In the genomic region with DNA sequence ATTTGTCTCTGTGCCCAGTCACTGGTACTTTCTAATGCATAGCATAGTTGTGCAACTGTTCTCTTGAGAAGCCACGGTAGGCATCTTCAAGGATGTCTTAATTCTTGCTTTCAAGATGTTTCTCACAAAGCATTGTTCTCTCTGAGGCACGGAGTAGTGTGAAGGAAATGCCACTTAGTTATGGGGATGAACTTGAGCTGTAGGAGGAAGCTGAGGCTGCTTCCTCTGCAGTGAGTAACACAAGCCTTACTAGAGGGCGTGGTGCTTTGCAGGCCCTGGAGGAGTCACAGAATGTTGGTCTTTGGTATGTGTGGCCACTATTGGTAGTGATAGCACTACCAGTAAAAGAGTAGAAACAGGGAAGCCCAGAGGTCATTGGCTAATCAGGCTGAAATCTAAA, we compare ENCODE assay signal across 12 mouse cellular contexts. TPM values are rescaled to one million over a fixed set of nuclear protein-coding genes. Genes with fewer than 3 reads are reported as not detected.
DNase-seq lines count a peak whose midpoint lies in the region; ATAC-seq and TF ChIP-seq lines count a peak whose summit lies in the region.
"Had no signal": no experiment of that assay in that cellular context is flagged by ENCODE, and none has a peak within 500 bp of the region (broad histone marks: within the 10 kb centered on the region; RNA-seq: fewer than 3 reads in every experiment).

No protein-coding gene starts in this region.

- no peak for TF ChIP-seq EP300 in lung, postnatal 0 days (IDR thresholded peaks at IDR 0.05)

- no peak for TF ChIP-seq CTCF in kidney, adult 2 months (conservative IDR thresholded peaks at IDR 0.05; ENCODE audit: insufficient read depth, insufficient read length, low read depth, low read length)
- TF ChIP-seq CTCF in lung, postnatal 0 days (IDR thresholded peaks at IDR 0.05) = no peak
- TF ChIP-seq CTCF in lung, adult 2 months (IDR thresholded peaks at IDR 0.05; ENCODE audit: insufficient read depth, low read length) = no peak

- H3K27ac ChIP-seq in kidney, adult 2 months (ENCODE audit: insufficient read depth, low read depth, low read length) = peak overlapping the region; percentile 9; the same call in 1 of the 2 replicates
- H3K27ac ChIP-seq in lung, postnatal 0 days (ENCODE audit: low read length) = no peak overlapping the region
- H3K27ac ChIP-seq: hindbrain, embryonic 12.5 days; lung, embryonic 15.5 days; neural tube, embryonic 15.5 days had no signal

- WGBS in kidney, adult 2 months = 71% methylated on average over 3 of the region's 3 CpGs
- whole genome bisulfite sequencing in lung, postnatal 0 days = 31% methylated on average over 3 of the region's 3 CpGs
- WGBS in lung, adult 2 months = 31% methylated on average over 3 of the region's 3 CpGs

- H3K36me3 ChIP-seq in kidney, adult 2 months (ENCODE audit: control insufficient read depth, insufficient read depth, low read length) = no peaks in the 10 kb centered on the region
- no peaks in the 10 kb centered on the region for H3K36me3 ChIP-seq in lung, postnatal 0 days (ENCODE audit: insufficient read depth, low read length)
- H3K36me3 ChIP-seq: hindbrain, embryonic 12.5 days; neural tube, embryonic 15.5 days had no signal

- peak; percentile 60 for ATAC-seq in lung, postnatal 0 days
- ATAC-seq in neutrophil, adult 5-6 weeks (ENCODE audit: extremely low read depth, insufficient number of reproducible peaks, low FRiP score, poor library complexity, severe bottlenecking) = peak; percentile 41; the same call in 1 of the 2 replicates
- ATAC-seq: intestine, embryonic 16.5 days had no signal

- no peaks in the 10 kb centered on the region for H3K9me3 ChIP-seq in lung, postnatal 0 days (ENCODE audit: low read length)
- H3K9me3 ChIP-seq: hindbrain, embryonic 12.5 days; lung, embryonic 15.5 days; neural tube, embryonic 15.5 days had no signal

- no peaks in the 10 kb centered on the region for H3K27me3 ChIP-seq in kidney, adult 2 months (replicated peaks; ENCODE audit: control insufficient read depth, insufficient read depth, low read length)
- H3K27me3 ChIP-seq in lung, postnatal 0 days (replicated peaks; ENCODE audit: insufficient read depth, low read length) = no peaks in the 10 kb centered on the region
- H3K27me3 ChIP-seq: hindbrain, embryonic 12.5 days; lung, embryonic 15.5 days; neural tube, embryonic 15.5 days had no signal

- H3K4me3 ChIP-seq in kidney, adult 2 months (ENCODE audit: insufficient read depth, low read depth, low read length) = no peak overlapping the region
- no peak overlapping the region for H3K4me3 ChIP-seq in lung, postnatal 0 days (ENCODE audit: low read depth, low read length)
- no peak overlapping the region for H3K4me3 ChIP-seq in lung, adult 2 months (replicated peaks; ENCODE audit: extremely low read depth, low read depth, low read length)
- H3K4me3 ChIP-seq: hindbrain, embryonic 12.5 days; lung, embryonic 15.5 days; neural tube, embryonic 15.5 days had no signal

- TF ChIP-seq POLR2A in kidney, adult 2 months (IDR thresholded peaks at IDR 0.05; ENCODE audit: low read depth, low read length) = no peak
- TF ChIP-seq POLR2A in lung, adult 2 months (IDR thresholded peaks at IDR 0.05; ENCODE audit: borderline replicate concordance, extremely low read depth, low read depth, low read length) = no peak

- H3K9ac ChIP-seq in lung, postnatal 0 days (replicated peaks; ENCODE audit: low read depth) = no peak overlapping the region
- H3K9ac ChIP-seq: hindbrain, embryonic 12.5 days; lung, embryonic 15.5 days; neural tube, embryonic 15.5 days had no signal

- no peaks in the 10 kb centered on the region for H3K4me1 ChIP-seq in kidney, adult 2 months (ENCODE audit: control insufficient read depth, insufficient read depth, low read length)
- H3K4me1 ChIP-seq in lung, postnatal 0 days (ENCODE audit: insufficient read depth, low read depth, low read length) = peaks cover 7% of the 10 kb centered on the region; the same call in 1 of the 2 replicates
- H3K4me1 ChIP-seq in lung, adult 2 months (ENCODE audit: control insufficient read depth, insufficient read depth, low read length) = peaks cover 7% of the 10 kb centered on the region
- H3K4me1 ChIP-seq: hindbrain, embryonic 12.5 days; neural tube, embryonic 15.5 days had no signal

- no peak overlapping the region for H3K4me2 ChIP-seq in lung, postnatal 0 days (replicated peaks; ENCODE audit: low read depth, low read length)
- H3K4me2 ChIP-seq: hindbrain, embryonic 12.5 days; lung, embryonic 15.5 days; neural tube, embryonic 15.5 days had no signal

- peak; percentile 20 for DNase-seq in kidney, adult 2 months
- DNase-seq in kidney, adult 11 months = no peak
- peak; percentile 34 for DNase-seq in lung, postnatal 0 days (ENCODE audit: low spot score)
- no peak for DNase-seq in lung, adult 2 months
- DNase-seq in ZHBTc4 (ENCODE audit: low read depth, low spot score) = peak; percentile 5
- no peak for DNase-seq in urinary bladder, postnatal 14 days (ENCODE audit: low spot score)
- DNase-seq: left cerebral cortex, postnatal 4 days had no signal

RNA-seq across cellular contexts. Expression of a gene that starts 17.0 kb away (rescaled TPM):
- 7.7 and 11.5 TPM in 2 replicates for polyA plus RNA-seq in kidney, adult 2 months (2012; rRNA removed)
- polyA plus RNA-seq in lung, postnatal 0 days (2015; fragmentation: Nextera tagmentation; extraction: Ambion mirVana) = 26.6 and 30.7 TPM in 2 replicates
- 5.5 and 8.0 TPM in 2 replicates for polyA plus RNA-seq in lung, adult 2 months (2012; rRNA removed)
- total RNA-seq in neutrophil, adult 5-6 weeks (2017) = 37.2 and 39.7 TPM in 2 replicates

Comparison
In these comparisons a context has a peak if more than half of its experiments do, and no peak if none do; other contexts are left out.
1. DNase-seq: peak in kidney, adult 2 months (single experiment), lung, postnatal 0 days (single experiment) and ZHBTc4 (single experiment); none in kidney, adult 11 months (single experiment), lung, adult 2 months (single experiment) and urinary bladder, postnatal 14 days (single experiment).